Mouse (Mus musculus) heart, adult 2 months (tissue): ENCODE measurements at regions not wholly inside any gene's neighbourhood (a gene's known extent, or its start where the extent isn't known, plus 50 kb on each side); places are given as distances from the start of the nearest gene placed in this dataset.

Experiments used
- CTCF ChIP-seq: fragments of 200-600 bp; IDR thresholded peaks from 2 replicates; pipeline ENCODE4 v1.8.1; 2022; ENCODE audit warnings: antibody characterized with exemption, mild to moderate bottlenecking, moderate library complexity
- POLR2A ChIP-seq: fragments of 200-500 bp; IDR thresholded peaks from 2 replicates; pipeline ENCODE4 v1.6.1; 2011; ENCODE audit warnings: mild to moderate bottlenecking, low read depth, low read length, control low read depth; ENCODE audit not compliant: insufficient read depth

- TF ChIP-seq POLR2A (no peak), CTCF (no peak)
Observed at GRCm38 (mm10) chr2:6267537-6267936, 54.7 kb upstream of the Echdc3 start.
